Mouse (Mus musculus) right cerebral cortex, postnatal 25 days (tissue): ENCODE measurements at regions not wholly inside any gene's neighbourhood (a gene's known extent, or its start where the extent isn't known, plus 50 kb on each side); places are given as distances from the start of the nearest gene placed in this dataset.

Source experiments
- DNase-seq: peaks from one replicate; pipeline ENCODE4 v3.0.0; 2022

- no peak for DNase-seq
Observed at GRCm38 (mm10) chr2:146626531-146626930, 114.4 kb upstream of the Ralgapa2 start.

- no peak for DNase-seq
Observed at GRCm38 (mm10) chr2:146630179-146630578, 118.0 kb upstream of the Ralgapa2 start.

DNA sequence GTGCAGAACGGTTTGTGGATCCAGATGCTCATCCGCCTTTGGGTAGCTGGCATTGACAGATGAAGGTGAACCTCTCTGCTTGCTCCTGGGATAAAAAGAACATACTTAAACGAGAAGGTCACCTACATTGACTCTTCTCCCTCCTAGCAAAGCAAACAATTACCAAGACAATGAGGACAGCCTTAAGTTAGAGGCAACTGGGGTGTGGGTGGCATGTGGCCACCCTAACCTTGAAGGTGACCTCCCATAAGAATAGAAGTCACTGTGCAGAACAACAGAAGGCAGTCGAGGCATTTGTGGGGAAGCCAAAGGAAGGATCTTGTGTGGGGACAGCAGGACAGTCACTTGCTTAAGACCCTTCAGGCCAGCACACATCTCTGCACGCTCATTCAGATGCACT lies 119.0 kb upstream of the Ralgapa2 start:
- no peak for DNase-seq

DNA sequence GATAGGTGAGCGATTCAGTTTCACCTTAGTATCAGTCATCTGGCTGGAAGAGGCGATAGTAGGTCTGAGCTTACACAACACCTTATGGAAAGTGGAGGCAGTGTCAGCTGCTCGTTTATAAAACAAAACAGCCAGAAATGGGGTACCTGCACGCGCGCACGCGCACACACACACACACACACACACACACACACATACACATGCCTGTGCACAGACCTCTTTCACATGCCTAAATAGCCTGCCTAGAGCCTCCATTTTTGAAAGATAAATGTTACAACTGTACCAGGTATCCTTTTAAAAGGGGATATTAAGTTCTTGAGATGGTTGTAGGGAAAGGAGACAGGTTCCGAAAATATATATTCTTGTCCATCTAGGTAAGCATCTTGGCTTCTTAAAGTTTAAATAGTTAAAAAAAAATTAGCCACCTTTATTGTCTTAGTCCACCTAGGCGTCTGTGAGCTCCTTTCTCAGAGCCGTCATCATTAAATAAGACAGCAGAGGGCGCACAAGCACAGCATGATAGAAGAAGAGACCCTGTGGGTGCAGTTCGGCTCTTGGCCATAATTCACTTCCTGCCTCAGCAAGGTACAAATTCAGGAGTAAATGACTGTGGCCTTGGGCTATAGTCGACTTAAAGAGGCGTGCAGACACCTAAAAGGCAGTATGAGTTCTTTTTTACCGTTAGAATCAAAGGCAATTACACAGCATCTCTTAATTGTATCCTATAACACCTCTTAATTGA lies 121.4 kb upstream of the Ralgapa2 start:
- peak; percentile 43 for DNase-seq

GRCm38 (mm10) chr2:146637573-146637972 lies 125.4 kb upstream of the Ralgapa2 start:
- DNase-seq: no peak

GRCm38 (mm10) chr2:146646237-146646972 lies 134.3 kb upstream of the Ralgapa2 start:
- no peak for DNase-seq

DNA sequence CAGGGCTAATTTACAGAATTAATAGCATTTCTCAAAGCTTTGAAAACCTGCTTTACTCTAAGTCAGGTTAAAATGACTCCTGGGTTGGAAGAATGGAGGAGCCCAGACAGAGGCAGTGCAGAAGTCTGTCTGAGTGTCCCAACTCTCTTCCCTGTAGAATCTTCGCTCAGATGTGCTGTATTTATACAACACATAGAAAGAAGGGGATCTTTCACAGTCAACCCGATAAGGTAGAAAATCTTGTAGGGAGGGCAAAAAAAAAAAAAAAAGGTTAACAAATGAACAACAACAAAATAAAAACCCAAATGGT lies 134.8 kb upstream of the Ralgapa2 start:
- no peak for DNase-seq

- DNase-seq: no peak
Observed at GRCm38 (mm10) chr2:146661346-146661745, 149.2 kb upstream of the Ralgapa2 start.

DNA sequence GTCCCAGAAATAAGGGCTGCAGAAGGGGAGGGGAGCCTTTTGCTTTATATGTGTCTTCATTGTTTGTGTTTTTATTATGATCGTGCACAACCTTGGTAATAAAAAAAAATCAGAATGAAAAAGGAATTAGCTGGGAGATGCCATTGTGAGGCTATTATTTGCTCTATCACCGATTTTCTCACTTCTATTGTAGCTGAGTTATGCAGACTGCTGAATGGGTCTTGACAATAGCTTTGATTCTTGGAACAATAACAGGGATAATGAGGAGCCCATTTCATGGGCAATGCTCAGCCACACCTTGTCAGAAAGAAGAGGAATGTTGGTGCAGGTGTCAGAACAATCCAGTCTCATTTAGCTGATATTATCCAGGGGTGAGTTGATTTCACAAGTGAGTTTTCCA lies 160.6 kb upstream of the Ralgapa2 start:
- DNase-seq: no peak

DNA sequence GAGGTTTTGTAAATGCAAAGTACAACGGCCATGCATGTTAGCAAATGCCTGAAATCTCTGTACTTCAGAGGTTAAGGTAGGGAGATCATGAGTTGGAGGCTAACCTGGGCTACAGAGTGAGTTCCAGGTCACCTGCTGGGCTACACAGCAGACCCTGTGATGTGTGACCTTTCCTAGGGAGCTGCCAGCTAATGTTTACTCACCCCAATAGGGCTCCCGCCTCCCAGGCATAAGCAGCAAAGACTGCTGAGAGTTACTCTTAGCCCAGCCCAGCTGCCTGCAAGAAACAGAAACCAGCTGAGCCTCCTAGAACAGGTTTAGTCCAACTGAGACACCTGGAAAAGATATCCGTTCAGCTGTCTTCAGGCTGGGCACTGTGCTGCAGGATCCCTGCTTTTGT lies 169.8 kb upstream of the Ralgapa2 start:
- no peak for DNase-seq

DNA sequence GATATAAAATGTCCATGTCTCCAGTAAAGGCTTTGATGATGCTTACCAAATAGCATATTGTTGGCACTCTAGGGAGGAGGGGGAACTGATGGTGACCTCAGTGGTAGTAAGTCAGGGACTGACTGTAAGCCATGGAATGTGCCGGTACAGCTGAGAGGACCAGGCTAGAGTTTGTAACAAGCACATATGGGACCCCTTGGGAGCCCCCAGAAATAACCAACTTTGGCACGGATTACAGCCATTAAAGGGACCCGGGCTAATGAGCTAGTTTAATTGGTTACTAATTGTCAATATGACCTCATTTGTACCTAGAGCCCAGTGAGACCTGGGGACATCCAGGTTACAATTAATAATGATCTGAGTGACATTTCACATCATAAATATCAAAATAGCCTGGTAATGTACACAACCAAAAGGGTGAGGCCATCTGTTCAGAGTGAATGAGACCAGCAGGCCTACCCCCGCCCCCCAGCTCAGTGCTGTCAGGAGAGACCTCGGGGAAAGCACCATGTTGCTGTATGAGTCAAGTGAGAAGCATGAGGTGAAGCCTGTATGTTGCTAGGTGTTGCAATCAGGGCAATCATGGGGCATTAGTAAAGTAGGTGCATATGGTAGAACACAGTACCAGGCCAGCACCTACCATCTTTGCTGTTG lies 169.7 kb upstream of the Kiz start:
- no peak for DNase-seq

DNA sequence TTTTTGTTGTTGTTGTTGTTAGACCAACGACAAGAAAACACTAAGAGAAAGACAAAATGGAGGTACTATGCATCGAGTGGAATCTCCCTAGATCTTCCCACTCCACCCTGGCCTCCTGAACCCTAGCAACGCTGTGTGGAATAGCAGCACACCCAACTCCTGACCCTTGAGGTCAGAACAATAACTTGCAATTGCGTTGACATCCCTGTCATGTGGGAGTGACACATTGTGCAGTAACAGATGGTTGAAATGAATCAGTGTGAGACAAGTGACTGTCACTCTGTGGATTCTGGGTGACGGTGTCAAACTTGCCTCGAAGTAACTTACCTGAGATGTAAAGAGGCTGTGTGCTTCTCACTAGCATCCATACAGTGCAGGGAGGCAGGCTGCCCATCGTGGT lies 167.1 kb upstream of the Kiz start:
- DNase-seq: no peak

- no peak for DNase-seq
Observed at GRCm38 (mm10) chr2:146693484-146693883, 162.2 kb upstream of the Kiz start.

GRCm38 (mm10) chr2:146694041-146694440 lies 161.6 kb upstream of the Kiz start:
- no peak for DNase-seq

- DNase-seq: no peak
Observed at GRCm38 (mm10) chr2:146696277-146696676, 159.4 kb upstream of the Kiz start.

DNA sequence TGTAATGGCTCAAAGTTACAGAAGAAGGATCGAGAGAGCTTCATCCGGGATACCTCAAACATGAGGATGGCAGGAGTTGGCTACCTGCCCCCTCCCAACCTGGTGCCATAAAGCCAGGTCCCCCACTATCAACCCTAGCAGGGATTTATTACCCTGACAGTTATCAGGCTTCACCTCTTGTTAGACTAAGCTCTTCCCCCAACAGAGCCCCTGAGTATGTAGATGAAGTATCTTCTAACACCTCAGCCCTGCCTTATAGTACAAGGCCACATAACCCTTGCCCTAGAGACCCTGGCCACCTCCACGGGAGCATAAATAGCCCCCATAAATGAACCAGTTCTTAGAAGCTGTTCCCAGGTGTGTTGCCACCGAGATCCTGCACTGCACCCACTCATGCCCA lies 158.9 kb upstream of the Kiz start:
- no peak for DNase-seq

GRCm38 (mm10) chr2:146710676-146711075 lies 145.0 kb upstream of the Kiz start:
- no peak for DNase-seq

DNA sequence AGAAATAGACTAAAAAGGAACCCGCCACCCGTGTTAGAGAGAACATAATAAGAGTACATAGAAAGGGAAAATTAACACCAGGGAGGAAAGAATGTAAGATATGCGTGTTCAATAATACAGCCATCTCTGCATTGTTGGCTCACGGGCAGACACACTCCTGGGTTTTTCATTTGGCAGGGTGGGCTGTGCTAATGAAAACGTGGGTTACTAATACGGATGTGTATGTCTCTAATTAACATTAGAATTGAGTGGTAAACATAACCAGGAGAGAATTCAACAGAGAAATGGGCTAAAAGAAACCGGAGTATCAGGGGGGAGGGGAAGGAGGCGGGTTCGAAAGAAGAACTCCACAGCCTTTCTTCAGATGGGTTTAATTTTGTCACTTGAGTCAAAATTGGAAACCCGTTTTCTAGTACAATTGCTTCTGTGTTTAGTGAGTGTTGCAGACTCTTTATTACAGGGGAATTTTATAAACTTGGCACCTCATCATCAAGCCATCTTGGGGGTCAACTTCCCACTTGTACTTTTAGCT lies 134.4 kb upstream of the Kiz start:
- no peak for DNase-seq

- no peak for DNase-seq
Observed at GRCm38 (mm10) chr2:146722351-146723025, 133.2 kb upstream of the Kiz start.

- DNase-seq: no peak
Observed at GRCm38 (mm10) chr2:146723172-146723571, 132.5 kb upstream of the Kiz start.

- DNase-seq: no peak
Observed at GRCm38 (mm10) chr2:146723671-146724070, 132.0 kb upstream of the Kiz start.

GRCm38 (mm10) chr2:146724142-146724679 lies 131.5 kb upstream of the Kiz start:
- no peak for DNase-seq

- no peak for DNase-seq
Observed at GRCm38 (mm10) chr2:146724924-146725555, 130.6 kb upstream of the Kiz start.
